Mouse (Mus musculus) liver, adult 2 months (tissue): ENCODE results near the gene Cpxm2. TPM values are rescaled to one million over a fixed set of nuclear protein-coding genes. Genes with fewer than 3 reads are reported as not detected.

Experiments
- DNase-seq: peaks from one replicate; pipeline ENCODE4 v3.0.0-alpha.2; 2011; ENCODE audit warnings: low read depth, low spot score; ENCODE audit errors: extremely low read depth
- H3K27ac ChIP-seq: fragments of 200-500 bp; replicated peaks from 2 replicates; pipeline ENCODE4 v1.5.1; 2012; ENCODE audit warnings: low read depth, mild to moderate bottlenecking, control low read depth, inconsistent platforms, low read length; ENCODE audit not compliant: insufficient read depth
- H3K27me3 ChIP-seq: fragments of 200-500 bp; 2 replicates; pipeline ENCODE4 v1.6.1; 2012; ENCODE audit warnings: mild to moderate bottlenecking, moderate library complexity, low read length, inconsistent platforms; ENCODE audit not compliant: control insufficient read depth, insufficient read depth
- H3K36me3 ChIP-seq: fragments of 200-500 bp; 2 replicates; pipeline ENCODE4 v1.6.1; 2012; ENCODE audit warnings: low read length, inconsistent platforms; ENCODE audit not compliant: control insufficient read depth, insufficient read depth
- H3K4me1 ChIP-seq: fragments of 200-500 bp; 2 replicates; pipeline ENCODE4 v1.6.1; 2011; ENCODE audit warnings: low read length; ENCODE audit not compliant: control insufficient read depth, insufficient read depth
- H3K4me3 ChIP-seq: fragments of 200-500 bp; 2 replicates; pipeline ENCODE4 v1.5.1; 2011; ENCODE audit warnings: low read depth, mild to moderate bottlenecking, control low read depth, low read length, moderate library complexity; ENCODE audit not compliant: insufficient read depth
- H3K79me2 ChIP-seq: fragments of 200-500 bp; 2 replicates; pipeline ENCODE4 v1.6.1; 2012; ENCODE audit warnings: inconsistent platforms, mild to moderate bottlenecking, low read length, moderate library complexity; ENCODE audit not compliant: control insufficient read depth, insufficient read depth
- H3K9ac ChIP-seq: fragments of 200-500 bp; 2 replicates; pipeline ENCODE4 v1.6.1; 2012; ENCODE audit warnings: low read depth, mild to moderate bottlenecking, control low read depth, inconsistent platforms, low read length
- CTCF ChIP-seq: fragments of 200-500 bp; IDR thresholded peaks from 2 replicates; pipeline ENCODE4 v1.5.1; 2011; ENCODE audit warnings: low read depth, low read length, control low read depth
- POLR2A ChIP-seq: fragments of 200-500 bp; IDR thresholded peaks from 2 replicates; pipeline ENCODE4 v1.6.1; 2011; ENCODE audit warnings: low read length, control low read depth; ENCODE audit not compliant: insufficient read depth; ENCODE audit errors: extremely low read depth
- WGBS: fragments of 180-500 bp; shearing (Covaris S2); methylation state at CpG from one replicate; pipeline ENCODE4 v1.1.7; 2018; 5-methylcytosine and 5-hydroxymethylcytosine counted together
- polyA plus RNA-seq: library from polyadenylated mRNA; depleted of rRNA; stranded (reverse); fragments of >200 nt; gene quantifications from 2 replicates; pipeline ENCODE4 v1.2.3, GENCODE M21; 2012
- total RNA-seq: library from RNA; depleted of rRNA; stranded (reverse); fragments of >200 nt; gene quantifications from 2 replicates; pipeline ENCODE4 v1.2.3, GENCODE M21; 2014

Gene Cpxm2
- total and polyA plus RNA-seq, 2 experiments = 0.21 to 0.74 TPM

DNA sequence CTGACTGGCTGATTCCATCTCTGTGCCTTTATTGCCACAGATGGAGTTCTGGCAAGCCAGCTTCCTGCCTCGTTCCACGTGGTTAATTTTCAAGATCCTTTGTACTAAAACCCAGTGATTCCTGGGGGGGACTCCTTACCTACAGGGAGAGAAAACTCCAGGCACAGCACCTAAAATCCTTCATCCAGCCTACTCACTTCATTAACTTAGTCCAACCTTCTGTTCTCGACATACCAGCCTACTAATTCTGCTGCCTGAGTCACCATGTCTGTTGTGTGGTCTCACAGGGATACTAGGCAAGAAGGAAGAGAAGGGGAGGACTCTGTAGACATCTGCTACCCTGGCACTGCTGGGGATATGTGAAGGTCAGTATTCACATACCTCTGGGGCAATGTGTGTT lies 80.0 kb downstream of the Cpxm2 start:
- Histone ChIP-seq H3K9ac (no peak overlapping the region), H3K79me2 (no peaks in the 10 kb centered on the region), H3K4me1 (no peaks in the 10 kb centered on the region), H3K4me3 (no peak overlapping the region), H3K27ac (no peak overlapping the region), H3K36me3 (no peaks in the 10 kb centered on the region), H3K27me3 (no peaks in the 10 kb centered on the region)
- WGBS = 68% methylated on average over 3 of the region's 3 CpGs
- DNase-seq = no peak
- TF ChIP-seq POLR2A (no peak), CTCF (no peak)

DNA sequence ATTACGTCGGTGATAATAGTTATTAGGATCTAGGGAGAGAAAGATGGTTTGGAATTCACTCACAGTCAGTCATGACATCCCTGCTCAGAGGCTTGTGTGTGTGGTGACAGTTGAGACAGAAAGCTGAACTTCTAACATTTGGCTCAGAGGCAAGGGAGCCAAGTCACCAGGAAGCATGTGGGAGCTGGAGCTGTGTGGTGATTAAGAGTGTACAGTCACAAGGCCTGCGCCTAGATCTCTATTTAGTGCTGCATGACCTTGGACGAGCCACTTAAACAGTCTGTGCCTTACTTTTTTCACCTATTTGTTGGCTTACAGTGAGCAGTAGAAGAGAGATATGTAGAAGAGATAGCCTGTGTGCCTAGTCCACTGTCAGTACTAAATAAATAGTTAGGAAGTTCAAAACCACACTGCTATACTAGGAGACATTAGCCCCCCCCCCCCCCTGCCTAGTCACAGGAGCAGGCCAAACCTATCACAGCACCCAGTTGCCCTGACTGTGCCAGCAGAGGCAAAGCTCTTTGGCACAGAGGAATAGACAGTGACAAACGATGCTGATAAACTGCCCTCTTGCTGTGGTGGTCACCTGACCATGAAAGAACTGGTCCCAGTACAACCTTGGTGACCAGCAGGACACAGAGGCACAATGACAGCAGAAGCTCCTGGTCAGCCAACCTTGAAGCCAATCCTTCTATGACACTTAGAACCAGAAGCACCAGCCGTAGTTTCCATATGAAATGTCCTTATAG lies 83.5 kb downstream of the Cpxm2 start:
- no peak overlapping the region for H3K9ac ChIP-seq
- no peak for DNase-seq
- H3K27ac ChIP-seq = no peak overlapping the region
- no peak for TF ChIP-seq CTCF
- TF ChIP-seq POLR2A = no peak
- no peaks in the 10 kb centered on the region for H3K4me1 ChIP-seq
- H3K79me2 ChIP-seq = no peaks in the 10 kb centered on the region
- H3K4me3 ChIP-seq = no peak overlapping the region
- WGBS = 79% methylated on average over 6 of the region's 6 CpGs
- no peaks in the 10 kb centered on the region for H3K27me3 ChIP-seq
- H3K36me3 ChIP-seq = no peaks in the 10 kb centered on the region

DNA sequence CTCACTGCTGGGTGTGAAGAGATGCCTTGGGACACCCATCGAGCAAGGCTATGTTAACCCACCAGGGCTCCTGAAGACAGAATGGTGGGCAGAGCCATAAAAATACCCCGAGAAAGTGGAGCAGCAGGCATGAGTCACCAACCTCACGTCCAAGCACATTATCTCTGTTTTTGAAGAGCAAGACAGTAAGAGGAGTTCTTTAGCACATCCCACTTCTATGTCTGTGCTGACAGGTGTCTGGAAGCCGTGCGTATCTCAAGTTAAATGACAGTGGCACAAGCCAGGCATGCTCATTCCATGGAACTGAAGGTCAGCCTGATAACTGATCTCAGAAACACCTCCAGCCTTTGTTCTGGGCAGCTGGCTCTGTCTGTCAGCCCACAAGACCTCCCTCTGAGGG lies 86.6 kb downstream of the Cpxm2 start:
- 69% methylated on average over 5 of the region's 5 CpGs for WGBS

DNA sequence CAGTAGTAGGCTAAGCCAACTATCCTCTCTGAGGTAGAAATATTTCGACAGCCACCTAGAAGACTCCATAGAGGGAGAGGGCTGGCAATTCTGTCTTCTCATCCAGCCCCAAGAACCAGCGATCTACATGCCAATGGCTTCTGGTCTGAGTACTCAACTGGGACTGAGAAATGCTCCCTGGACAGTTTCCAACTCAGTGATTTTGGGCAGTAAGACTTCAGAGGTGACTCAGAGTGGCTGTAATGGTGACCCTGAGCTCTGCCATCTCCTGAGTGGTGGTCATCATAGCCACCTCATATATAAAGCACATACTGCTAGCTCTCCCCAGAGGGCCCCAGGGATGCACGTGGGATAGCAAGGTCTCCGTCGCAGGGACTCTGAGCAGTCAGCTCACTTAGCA lies 87.0 kb downstream of the Cpxm2 start:
- DNase-seq = no peak
- no peak overlapping the region for H3K9ac ChIP-seq
- WGBS = 73% methylated on average over 5 of the region's 5 CpGs
- H3K79me2 ChIP-seq = no peaks in the 10 kb centered on the region
- no peak for TF ChIP-seq CTCF
- TF ChIP-seq POLR2A = no peak
- H3K36me3 ChIP-seq = no peaks in the 10 kb centered on the region
- no peaks in the 10 kb centered on the region for H3K4me1 ChIP-seq
- H3K4me3 ChIP-seq = no peak overlapping the region
- no peaks in the 10 kb centered on the region for H3K27me3 ChIP-seq
- H3K27ac ChIP-seq = no peak overlapping the region

More for the DNA sequence above, 86.6 kb downstream of the Cpxm2 start:
- Histone ChIP-seq H3K79me2 (no peaks in the 10 kb centered on the region), H3K4me3 (no peak overlapping the region), H3K27me3 (no peaks in the 10 kb centered on the region), H3K36me3 (no peaks in the 10 kb centered on the region), H3K4me1 (no peaks in the 10 kb centered on the region), H3K27ac (no peak overlapping the region), H3K9ac (no peak overlapping the region)
- TF ChIP-seq POLR2A = no peak
- TF ChIP-seq CTCF = no peak
- DNase-seq = no peak

DNA sequence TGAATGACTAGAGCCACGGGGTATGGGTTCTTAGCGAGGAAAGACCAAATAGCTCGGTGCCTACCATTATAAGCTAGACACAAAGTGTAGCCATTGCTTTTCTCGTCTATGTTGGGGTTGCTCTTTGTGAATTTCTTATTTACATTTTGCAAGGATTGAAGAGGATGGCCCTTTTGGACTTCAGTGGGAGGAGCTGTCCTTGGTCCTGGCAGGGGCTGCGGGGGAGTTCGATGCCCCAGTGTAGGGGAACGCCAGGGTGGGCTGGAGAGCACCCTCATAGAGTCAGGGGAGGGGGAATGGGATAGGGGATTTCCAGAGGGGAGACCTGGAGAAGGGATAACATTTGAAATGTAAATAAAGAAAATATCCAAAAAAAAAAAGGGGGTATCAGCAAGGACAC lies 94.4 kb downstream of the Cpxm2 start:
- WGBS = 73% methylated on average over 7 of the region's 7 CpGs
- H3K4me3 ChIP-seq = no peak overlapping the region
- no peaks in the 10 kb centered on the region for H3K27me3 ChIP-seq
- no peaks in the 10 kb centered on the region for H3K36me3 ChIP-seq
- H3K79me2 ChIP-seq = no peaks in the 10 kb centered on the region
- H3K27ac ChIP-seq = no peak overlapping the region
- TF ChIP-seq POLR2A = no peak
- no peak for TF ChIP-seq CTCF
- H3K9ac ChIP-seq = no peak overlapping the region
- no peaks in the 10 kb centered on the region for H3K4me1 ChIP-seq
- DNase-seq = no peak

DNA sequence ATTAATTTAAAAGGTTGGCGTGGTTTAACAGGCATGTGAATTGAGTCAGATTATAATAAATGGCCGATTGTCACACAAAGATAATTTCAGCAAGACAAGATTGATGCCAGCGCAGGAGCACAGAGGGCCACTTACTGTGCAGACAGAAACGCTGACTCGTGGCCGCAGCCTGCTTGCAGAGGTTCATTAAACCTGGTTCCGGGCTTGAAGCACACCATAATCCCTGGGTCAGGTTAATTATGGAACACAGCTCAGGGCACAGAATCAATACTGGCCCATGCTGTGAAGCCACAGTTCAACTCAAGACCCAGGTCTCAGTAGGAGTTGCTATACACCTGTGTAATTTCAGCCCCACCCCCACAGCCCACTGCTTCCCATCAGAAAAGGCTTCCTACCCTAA lies 98.0 kb downstream of the Cpxm2 start:
- no peaks in the 10 kb centered on the region for H3K36me3 ChIP-seq
- H3K27me3 ChIP-seq = no peaks in the 10 kb centered on the region
- no peak overlapping the region for H3K4me3 ChIP-seq
- H3K79me2 ChIP-seq = no peaks in the 10 kb centered on the region
- H3K27ac ChIP-seq = no peak overlapping the region
- WGBS = 79% methylated on average over 7 of the region's 7 CpGs
- H3K9ac ChIP-seq = no peak overlapping the region
- no peak for DNase-seq
- no peak for TF ChIP-seq CTCF
- H3K4me1 ChIP-seq = no peaks in the 10 kb centered on the region
